Mouse (Mus musculus) forebrain, postnatal 0 days (tissue): ENCODE measurements around the gene Eif5a. TPM values are rescaled to one million over a fixed set of nuclear protein-coding genes. Genes with fewer than 3 reads are reported as not detected.
A peak's percentile ranks its signal among the peaks of the same experiment; 100 is the strongest.

ENCODE experiments used
- ATAC-seq: fragments of 200-750 bp; cut with Nextera tagmentation; 2 replicates; pipeline ENCODE4 v1.8.0; 2017; ENCODE audit warnings: mild to moderate bottlenecking, moderate library complexity
- DNase-seq: peaks from one replicate; pipeline ENCODE4 v3.0.0-alpha.2; 2015
- H3K27ac ChIP-seq: fragments of 300-500 bp; sonication (generic); 2 replicates; pipeline ENCODE4 v1.5.1; 2014; ENCODE audit warnings: low read depth, mild to moderate bottlenecking, antibody characterized with exemption, low read length, moderate library complexity, mixed read lengths
- H3K27me3 ChIP-seq: fragments of 300-500 bp; sonication (generic); 2 replicates; pipeline ENCODE4 v1.6.1; 2014; ENCODE audit warnings: mild to moderate bottlenecking, low read length, mixed read lengths; ENCODE audit not compliant: insufficient read depth
- H3K36me3 ChIP-seq: fragments of 300-500 bp; sonication (generic); 2 replicates; pipeline ENCODE4 v1.6.1; 2014; ENCODE audit warnings: mild to moderate bottlenecking, moderate library complexity; ENCODE audit not compliant: insufficient read depth
- H3K4me1 ChIP-seq: fragments of 300-500 bp; sonication (generic); 2 replicates; pipeline ENCODE4 v1.6.1; 2014; ENCODE audit warnings: antibody characterized with exemption; ENCODE audit not compliant: insufficient read depth
- H3K4me2 ChIP-seq: fragments of 300-500 bp; sonication (generic); 2 replicates; pipeline ENCODE4 v1.6.1; 2014; ENCODE audit warnings: low read depth, mild to moderate bottlenecking, moderate library complexity
- H3K4me3 ChIP-seq: fragments of 300-500 bp; sonication (generic); 2 replicates; pipeline ENCODE4 v1.5.1; 2014; ENCODE audit warnings: low read depth, low read length, mixed read lengths
- H3K9ac ChIP-seq: fragments of 300-500 bp; sonication (generic); 2 replicates; pipeline ENCODE4 v1.6.1; 2014; ENCODE audit warnings: mild to moderate bottlenecking
- H3K9me3 ChIP-seq: fragments of 300-500 bp; sonication (generic); 2 replicates; pipeline ENCODE4 v1.6.1; 2016; ENCODE audit warnings: low read length
- CTCF ChIP-seq: sonication (generic); IDR thresholded peaks from 2 replicates; pipeline ENCODE4 v1.5.1; 2016; ENCODE audit warnings: antibody characterized with exemption, control low read depth, low read depth
- WGBS: fragments of 180-500 bp; shearing (Covaris S2); extraction: QIAGEN DNeasy Blood & Tissue Kit; methylation state at CpG from one replicate; pipeline ENCODE4 v1.1.7; 2014; 5-methylcytosine and 5-hydroxymethylcytosine counted together
- polyA plus RNA-seq: library from polyadenylated mRNA; unstranded; fragments of >200 nt; fragmentation: Nextera tagmentation; extraction: Ambion mirVana; gene quantifications from 2 replicates; pipeline ENCODE4 v1.2.1, GENCODE M21; 2015
- total RNA-seq: library from RNA; depleted of rRNA; stranded (reverse); fragments of >200 nt; gene quantifications from 2 replicates; pipeline ENCODE4 v1.2.3, GENCODE M21; 2014

Eif5a gene
- total and polyA plus RNA-seq, 2 experiments from 2014 or later: 489 to 1,306 TPM

DNA sequence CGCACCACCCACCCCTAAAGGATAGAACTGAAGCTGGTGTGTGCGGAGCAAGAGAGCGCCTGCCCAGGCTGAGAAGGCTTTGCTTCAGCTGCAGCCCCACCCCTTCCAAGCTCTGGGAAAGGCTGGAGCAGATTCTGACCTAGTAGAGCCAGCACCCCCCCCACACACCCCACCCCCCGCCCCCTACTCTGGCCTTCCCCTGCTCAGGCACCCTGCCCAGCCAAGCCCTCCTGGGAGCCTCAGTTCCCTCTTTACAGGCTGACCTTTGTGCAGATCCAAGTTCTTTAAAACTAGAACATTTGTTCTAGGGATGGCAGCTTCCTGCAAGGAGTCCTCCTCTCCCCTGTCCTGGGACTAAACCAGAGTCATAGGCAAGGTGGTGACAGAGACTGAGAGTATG lies 15.6 kb upstream of the Eif5a start:
- no peak overlapping the region for H3K27ac ChIP-seq
- DNase-seq (no peak), ATAC-seq (no peak)
- WGBS: 40% methylated on average over 4 of the region's 4 CpGs
- no peaks in the 10 kb centered on the region for H3K36me3 ChIP-seq
- H3K9ac ChIP-seq: no peak overlapping the region
- H3K27me3 ChIP-seq: no peaks in the 10 kb centered on the region
- H3K4me2 ChIP-seq: no peak overlapping the region
- H3K9me3 ChIP-seq: no peaks in the 10 kb centered on the region
- peaks cover 8% of the 10 kb centered on the region for H3K4me1 ChIP-seq
- no peak for TF ChIP-seq CTCF
- H3K4me3 ChIP-seq: no peak overlapping the region

- Histone ChIP-seq H3K36me3 (no peaks in the 10 kb centered on the region), H3K4me2 (peak overlapping the region; percentile 98), H3K27ac (no peak overlapping the region), H3K4me1 (peaks cover 8% of the 10 kb centered on the region), H3K4me3 (peak overlapping the region; percentile 55), H3K9ac (no peak overlapping the region), H3K9me3 (no peaks in the 10 kb centered on the region), H3K27me3 (no peaks in the 10 kb centered on the region)
- TF ChIP-seq CTCF: no peak
- DNase-seq (no peak), ATAC-seq (no peak)
- WGBS: 36% methylated on average over 9 of the region's 9 CpGs
These were observed 15.1 kb upstream of the Eif5a start for GRCm38 (mm10) chr11:69936714-69937347.

DNA sequence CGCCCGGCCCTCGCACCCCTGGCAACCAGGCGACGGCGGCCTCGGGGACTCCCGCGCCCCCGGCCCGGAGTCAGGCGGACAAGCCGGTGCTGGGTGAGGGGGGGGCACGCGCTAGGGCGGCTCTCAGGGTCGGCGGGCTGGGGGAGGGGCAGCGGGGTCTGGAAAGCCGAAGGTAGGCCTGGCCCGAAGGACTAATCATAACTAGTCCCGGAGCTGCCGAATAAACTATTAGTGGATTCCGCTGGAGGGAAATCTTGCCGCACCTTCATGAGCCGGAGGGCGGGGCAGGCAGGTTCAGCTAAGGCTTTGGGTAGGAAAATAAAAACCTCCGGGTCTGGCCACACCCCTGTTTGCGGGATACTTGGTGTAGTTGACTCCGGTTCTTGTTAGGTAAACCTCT lies 14.4 kb upstream of the Eif5a start:
- ATAC-seq (no peak), DNase-seq (no peak)
- Histone ChIP-seq H3K36me3 (no peaks in the 10 kb centered on the region), H3K9me3 (no peaks in the 10 kb centered on the region), H3K9ac (peak overlapping the region; percentile 55), H3K4me2 (peak overlapping the region; percentile 98), H3K27me3 (no peaks in the 10 kb centered on the region), H3K4me3 (peak overlapping the region; percentile 55), H3K4me1 (peaks cover 8% of the 10 kb centered on the region), H3K27ac (no peak overlapping the region)
- 2% methylated on average over 30 of the region's 30 CpGs for WGBS
- no peak for TF ChIP-seq CTCF

DNA sequence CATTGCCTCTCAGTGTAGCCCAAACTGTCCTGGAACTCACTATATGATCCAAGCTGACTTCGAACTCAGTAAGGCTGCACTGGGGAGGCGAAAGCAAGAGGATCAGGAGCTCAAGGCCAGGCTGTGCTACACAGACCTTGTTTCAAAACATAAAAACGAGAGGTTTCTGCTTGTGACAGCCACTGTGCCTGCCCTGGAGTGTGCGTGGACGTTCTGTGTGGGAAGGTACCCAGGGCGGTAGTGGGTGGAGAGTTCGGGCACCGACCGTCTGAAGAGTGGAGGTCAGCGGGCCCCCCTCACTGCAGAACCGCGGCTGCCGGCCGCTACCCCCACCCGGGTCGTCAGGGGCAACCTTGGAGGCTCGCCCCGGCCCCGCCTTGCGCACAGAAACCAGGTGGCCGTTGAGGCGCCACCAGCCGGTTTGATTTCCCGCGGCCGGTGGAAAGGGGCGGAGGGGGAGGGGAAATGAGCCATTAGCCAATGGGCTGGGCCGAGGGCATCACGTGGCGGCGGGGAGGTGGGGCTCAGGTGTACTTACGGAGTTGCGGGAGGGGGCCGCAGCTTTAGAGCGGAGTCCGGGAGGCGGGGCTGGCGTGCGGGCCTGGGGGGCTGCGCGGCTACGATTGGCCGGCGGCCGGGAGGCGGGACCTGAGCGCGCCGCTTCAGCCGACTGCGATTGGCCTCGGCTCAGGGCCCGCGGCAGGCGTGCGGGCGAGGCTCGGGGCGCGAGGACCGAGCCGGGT lies 13.6 kb upstream of the Eif5a start, which contains the start of gene Ybx2:
Gene Ybx2 (plus strand): TSS at position 660 of the 743 bp plus-strand sequence.
- ATAC-seq (peak; percentile 93), DNase-seq (peak; percentile 93)
- no peaks in the 10 kb centered on the region for H3K36me3 ChIP-seq
- H3K27ac ChIP-seq: no peak within 1 kb of the TSS
- no peaks in the 10 kb centered on the region for H3K27me3 ChIP-seq
- peak within 1 kb of the TSS; percentile 55 for H3K4me3 ChIP-seq
- H3K9ac ChIP-seq: peak within 1 kb of the TSS; percentile 55
- H3K9me3 ChIP-seq: no peaks in the 10 kb centered on the region
- H3K4me1 ChIP-seq: peaks cover 8% of the 10 kb centered on the region
- peak within 1 kb of the TSS; percentile 98 for H3K4me2 ChIP-seq
- WGBS: 3% methylated on average over 49 of the region's 62 CpGs
- 0 out of 2 replicates have a peak, but pooled peaks have one; percentile 23 for TF ChIP-seq CTCF

DNA sequence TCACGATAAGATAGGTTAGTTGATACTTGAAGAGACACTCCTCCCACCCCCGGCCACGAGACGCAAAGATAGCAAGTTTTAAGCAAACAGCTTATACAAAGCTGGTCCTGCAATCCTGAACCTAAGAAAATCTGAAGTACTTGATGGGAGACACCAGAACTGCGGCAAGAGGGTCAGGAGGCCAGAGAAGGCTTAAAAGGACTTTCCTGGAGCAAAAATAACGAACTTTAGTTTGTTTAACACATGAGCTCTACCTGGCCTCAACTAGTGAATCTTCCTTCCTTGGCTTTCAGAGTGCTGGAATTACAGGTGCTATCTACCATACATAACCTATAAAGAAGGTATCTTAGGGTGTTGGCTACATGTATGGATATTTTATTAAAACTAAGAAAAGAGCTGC lies 12.9 kb upstream of the Eif5a start:
- Histone ChIP-seq H3K9me3 (no peaks in the 10 kb centered on the region), H3K9ac (no peak overlapping the region), H3K27me3 (no peaks in the 10 kb centered on the region), H3K27ac (no peak overlapping the region), H3K4me2 (no peak overlapping the region), H3K4me1 (peaks cover 8% of the 10 kb centered on the region), H3K4me3 (no peak overlapping the region), H3K36me3 (no peaks in the 10 kb centered on the region)
- DNase-seq: no peak
- WGBS: 15% methylated on average over 6 of the region's 6 CpGs
- TF ChIP-seq CTCF: no peak
- ATAC-seq: no peak

DNA sequence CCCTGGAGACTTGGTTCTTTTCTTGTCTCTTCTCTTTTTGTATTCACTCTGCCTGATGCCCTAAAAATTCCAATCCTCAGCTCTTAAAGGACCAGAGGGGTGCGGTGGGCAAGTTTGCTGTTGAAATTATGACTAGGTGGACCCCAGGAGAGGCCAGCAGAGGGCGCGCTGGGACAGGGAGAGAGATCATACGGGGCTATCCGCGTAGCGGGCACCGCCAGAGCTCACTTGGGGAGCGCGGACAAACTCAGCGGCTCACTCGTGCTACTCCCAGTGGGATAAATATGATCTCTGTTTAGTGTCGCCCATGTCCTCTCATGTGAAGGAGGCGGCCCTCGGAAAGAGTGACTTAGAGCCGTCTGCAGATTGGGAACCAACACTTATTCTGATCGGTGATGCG lies 12.4 kb upstream of the Eif5a start:
- ATAC-seq (peak; percentile 74), DNase-seq (peak; percentile 91)
- peak; percentile 90 for TF ChIP-seq CTCF
- Histone ChIP-seq H3K4me2 (peak overlapping the region; percentile 13; the same call in 1 of the 2 replicates), H3K4me3 (no peak overlapping the region), H3K4me1 (peaks cover 8% of the 10 kb centered on the region), H3K9me3 (no peaks in the 10 kb centered on the region), H3K27ac (no peak overlapping the region), H3K27me3 (no peaks in the 10 kb centered on the region), H3K36me3 (no peaks in the 10 kb centered on the region), H3K9ac (no peak overlapping the region)
- 1% methylated on average over 18 of the region's 18 CpGs for WGBS

GRCm38 (mm10) chr11:69933066-69933465 lies 11.3 kb upstream of the Eif5a start:
- ATAC-seq: no peak
- Histone ChIP-seq H3K27ac (no peak overlapping the region), H3K4me3 (no peak overlapping the region), H3K9me3 (no peaks in the 10 kb centered on the region), H3K4me1 (peaks cover 8% of the 10 kb centered on the region), H3K27me3 (no peaks in the 10 kb centered on the region), H3K36me3 (no peaks in the 10 kb centered on the region), H3K4me2 (no peak overlapping the region), H3K9ac (no peak overlapping the region)
- no peak for TF ChIP-seq CTCF
- DNase-seq: no peak
- WGBS: 82% methylated on average over 4 of the region's 4 CpGs
